Mouse (Mus musculus): Measurements from ENCODE around the gene Zfp991. TPM values are rescaled to one million over a fixed set of nuclear protein-coding genes. Genes with fewer than 3 reads are reported as not detected.
"Not testable (repeated sequence)": the region's sequence is repeated elsewhere in the genome, so short reads cannot be mapped to it uniquely, and the experiment has no call there.

The Zfp991 gene
- polyA plus RNA-seq, 1 experiment from 2014 or later, result 6.8 TPM

DNA sequence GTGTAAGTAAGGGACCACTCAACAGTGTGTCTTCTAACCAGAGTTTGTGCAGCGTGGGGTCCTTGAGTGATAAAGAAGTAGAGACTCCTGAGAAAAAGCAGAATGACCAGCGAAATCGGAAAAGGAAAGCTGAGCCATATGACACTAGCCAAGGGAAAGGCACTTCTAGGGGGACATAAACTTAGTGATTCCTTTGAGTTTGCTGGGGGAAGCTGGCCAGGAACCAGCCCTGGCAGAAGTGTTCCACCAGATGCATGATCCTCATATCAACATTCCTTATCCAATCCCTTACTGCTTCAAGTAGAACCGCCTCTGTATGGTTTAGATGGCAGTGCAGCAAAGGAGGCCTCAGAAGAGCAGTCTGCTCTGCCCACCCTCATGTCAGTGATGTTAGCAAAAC is 6.5 kb upstream of the Zfp991 start:
- H3K4me1 ChIP-seq (ENCODE audit: control insufficient read depth, insufficient read depth, low read length); H3K36me3 ChIP-seq (ENCODE audit: control insufficient read depth, insufficient read depth, low read length); H3K27ac ChIP-seq (replicated peaks; ENCODE audit: low read depth, low read length); DNase-seq (ENCODE audit: low spot score); ATAC-seq (ENCODE audit: low read depth); H3K27me3 ChIP-seq (replicated peaks; ENCODE audit: control insufficient read depth, insufficient read depth, low read length): not testable (repeated sequence)
- peaks cover 38% of the 10 kb centered on the region for H3K9me3 ChIP-seq (ENCODE audit: control insufficient read depth, low read length)
- H3K4me3 ChIP-seq (ENCODE audit: low read depth, low read length), result peak overlapping the region; percentile 52
- 20% methylated on average over 4 of the region's 4 CpGs for WGBS
- H3K4me2 ChIP-seq (ENCODE audit: low read depth, low read length), result peak overlapping the region; percentile 78
- H3K9ac ChIP-seq (ENCODE audit: low read depth, low read length), result peak overlapping the region; percentile 77

GRCm38 (mm10) chr4:147125870-147126269 is 6.0 kb upstream of the Zfp991 start:
- H3K27me3 ChIP-seq (replicated peaks; ENCODE audit: control insufficient read depth, insufficient read depth, low read length); H3K36me3 ChIP-seq (ENCODE audit: control insufficient read depth, insufficient read depth, low read length); H3K4me1 ChIP-seq (ENCODE audit: control insufficient read depth, insufficient read depth, low read length); ATAC-seq (ENCODE audit: low read depth); H3K4me3 ChIP-seq (ENCODE audit: low read depth, low read length); H3K27ac ChIP-seq (replicated peaks; ENCODE audit: low read depth, low read length); H3K4me2 ChIP-seq (ENCODE audit: low read depth, low read length); DNase-seq (ENCODE audit: low spot score); H3K9ac ChIP-seq (ENCODE audit: low read depth, low read length): not testable (repeated sequence)
- peaks cover 38% of the 10 kb centered on the region for H3K9me3 ChIP-seq (ENCODE audit: control insufficient read depth, low read length)
- 85% methylated on average over 4 of the region's 4 CpGs for WGBS

GRCm38 (mm10) chr4:147126435-147126834 is 5.4 kb upstream of the Zfp991 start:
- H3K4me1 ChIP-seq (ENCODE audit: control insufficient read depth, insufficient read depth, low read length); H3K27ac ChIP-seq (replicated peaks; ENCODE audit: low read depth, low read length); H3K4me2 ChIP-seq (ENCODE audit: low read depth, low read length); ATAC-seq (ENCODE audit: low read depth); H3K36me3 ChIP-seq (ENCODE audit: control insufficient read depth, insufficient read depth, low read length); H3K4me3 ChIP-seq (ENCODE audit: low read depth, low read length); H3K9ac ChIP-seq (ENCODE audit: low read depth, low read length); H3K27me3 ChIP-seq (replicated peaks; ENCODE audit: control insufficient read depth, insufficient read depth, low read length); DNase-seq (ENCODE audit: low spot score): not testable (repeated sequence)
- H3K9me3 ChIP-seq (ENCODE audit: control insufficient read depth, low read length), result peaks cover 38% of the 10 kb centered on the region
- 73% methylated on average over 2 of the region's 2 CpGs for WGBS

GRCm38 (mm10) chr4:147127137-147127536 is 4.7 kb upstream of the Zfp991 start:
- peaks cover 34% of the 10 kb centered on the region for H3K9me3 ChIP-seq (ENCODE audit: control insufficient read depth, low read length)
- 82% methylated on average over 2 of the region's 2 CpGs for WGBS
- not testable (repeated sequence) for H3K27me3 ChIP-seq (replicated peaks; ENCODE audit: control insufficient read depth, insufficient read depth, low read length); ATAC-seq (ENCODE audit: low read depth); DNase-seq (ENCODE audit: low spot score); H3K9ac ChIP-seq (ENCODE audit: low read depth, low read length); H3K4me2 ChIP-seq (ENCODE audit: low read depth, low read length); H3K36me3 ChIP-seq (ENCODE audit: control insufficient read depth, insufficient read depth, low read length); H3K27ac ChIP-seq (replicated peaks; ENCODE audit: low read depth, low read length); H3K4me3 ChIP-seq (ENCODE audit: low read depth, low read length); H3K4me1 ChIP-seq (ENCODE audit: control insufficient read depth, insufficient read depth, low read length)

DNA sequence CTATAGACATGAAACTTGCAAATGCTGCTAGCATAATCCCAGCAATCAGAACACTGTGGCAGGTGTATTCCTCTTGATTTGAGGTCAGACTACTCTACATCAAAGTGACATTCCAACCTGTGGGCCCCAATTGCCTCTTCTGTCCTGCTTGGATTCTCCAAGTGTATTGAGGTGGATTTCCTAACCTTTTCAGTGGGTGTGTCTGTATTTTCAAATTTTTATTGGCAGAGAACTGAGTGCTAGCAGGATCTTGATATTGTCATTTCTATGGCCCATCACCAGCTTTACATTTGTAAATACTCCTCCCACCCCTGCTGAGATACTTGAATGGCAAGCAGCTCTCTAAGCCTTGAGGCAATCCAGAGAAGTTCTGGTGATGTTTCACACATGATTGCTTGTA is 3.7 kb upstream of the Zfp991 start:
- not testable (repeated sequence) for H3K9ac ChIP-seq (ENCODE audit: low read depth, low read length); ATAC-seq (ENCODE audit: low read depth); H3K36me3 ChIP-seq (ENCODE audit: control insufficient read depth, insufficient read depth, low read length); H3K27me3 ChIP-seq (replicated peaks; ENCODE audit: control insufficient read depth, insufficient read depth, low read length); H3K27ac ChIP-seq (replicated peaks; ENCODE audit: low read depth, low read length); H3K4me1 ChIP-seq (ENCODE audit: control insufficient read depth, insufficient read depth, low read length); H3K4me2 ChIP-seq (ENCODE audit: low read depth, low read length); DNase-seq (ENCODE audit: low spot score); H3K4me3 ChIP-seq (ENCODE audit: low read depth, low read length)
- peaks cover 24% of the 10 kb centered on the region for H3K9me3 ChIP-seq (ENCODE audit: control insufficient read depth, low read length)

- H3K9ac ChIP-seq (ENCODE audit: low read depth, low read length); H3K4me3 ChIP-seq (ENCODE audit: low read depth, low read length); H3K9me3 ChIP-seq (ENCODE audit: control insufficient read depth, low read length); H3K4me2 ChIP-seq (ENCODE audit: low read depth, low read length); H3K36me3 ChIP-seq (ENCODE audit: control insufficient read depth, insufficient read depth, low read length); H3K4me1 ChIP-seq (ENCODE audit: control insufficient read depth, insufficient read depth, low read length); ATAC-seq (ENCODE audit: low read depth); DNase-seq (ENCODE audit: low spot score); H3K27me3 ChIP-seq (replicated peaks; ENCODE audit: control insufficient read depth, insufficient read depth, low read length); H3K27ac ChIP-seq (replicated peaks; ENCODE audit: low read depth, low read length): not testable (repeated sequence)
- 58% methylated on average over 2 of the region's 2 CpGs for WGBS
Observed at GRCm38 (mm10) chr4:147133596-147133995, 1.8 kb downstream of the Zfp991 start.

DNA sequence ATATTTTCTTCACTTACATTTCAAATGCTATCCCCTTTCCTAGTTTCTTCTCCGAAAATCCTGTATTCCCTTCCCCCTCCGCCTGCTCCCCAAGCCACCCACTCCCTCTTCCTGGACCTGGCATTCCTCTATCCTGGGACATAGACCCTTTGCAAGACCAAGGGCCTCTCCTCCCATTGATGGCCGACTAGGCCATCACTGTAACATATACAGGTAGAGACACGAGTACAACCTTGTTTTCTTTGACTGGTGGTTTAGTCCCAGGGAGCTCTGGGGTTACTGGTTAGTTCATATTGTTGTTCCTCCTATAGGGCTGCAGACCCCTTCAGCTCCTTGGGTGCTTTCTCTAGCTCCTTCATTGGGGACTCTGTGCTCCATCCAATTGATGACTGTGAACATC is 9.9 kb downstream of the Zfp991 start:
- not testable (repeated sequence) for H3K4me2 ChIP-seq (ENCODE audit: low read depth, low read length); H3K4me1 ChIP-seq (ENCODE audit: control insufficient read depth, insufficient read depth, low read length); H3K27me3 ChIP-seq (replicated peaks; ENCODE audit: control insufficient read depth, insufficient read depth, low read length); H3K4me3 ChIP-seq (ENCODE audit: low read depth, low read length); DNase-seq (ENCODE audit: low spot score); H3K36me3 ChIP-seq (ENCODE audit: control insufficient read depth, insufficient read depth, low read length); H3K9ac ChIP-seq (ENCODE audit: low read depth, low read length); ATAC-seq (ENCODE audit: low read depth); H3K9me3 ChIP-seq (ENCODE audit: control insufficient read depth, low read length); H3K27ac ChIP-seq (replicated peaks; ENCODE audit: low read depth, low read length)
- WGBS, result 66% methylated on average over 4 of the region's 4 CpGs

GRCm38 (mm10) chr4:147165282-147165681 is 33.4 kb downstream of the Zfp991 start:
- H3K27me3 ChIP-seq (replicated peaks; ENCODE audit: control insufficient read depth, insufficient read depth, low read length), result not testable (repeated sequence)

DNA sequence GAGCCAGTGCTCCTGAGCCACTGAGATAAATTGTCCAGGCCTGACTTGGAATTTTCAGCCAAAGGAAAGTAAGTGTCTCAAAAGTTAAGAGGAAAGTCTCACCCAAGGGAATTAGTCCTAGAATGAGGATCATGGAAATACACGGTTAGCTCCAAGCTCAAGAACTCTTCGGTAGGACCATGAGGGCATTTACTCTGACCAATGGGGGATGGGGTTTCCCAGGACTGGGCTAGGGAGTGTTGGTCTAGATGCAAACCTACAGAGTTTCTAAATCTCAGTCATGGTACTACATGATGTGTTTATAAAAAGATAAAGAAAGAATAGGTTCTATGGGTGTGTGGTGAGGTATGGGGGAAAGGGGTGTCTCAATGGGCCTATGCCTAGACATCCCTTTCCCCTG is 38.7 kb downstream of the Zfp991 start:
- not testable (repeated sequence) for H3K27ac ChIP-seq (replicated peaks; ENCODE audit: low read depth, low read length); H3K4me1 ChIP-seq (ENCODE audit: control insufficient read depth, insufficient read depth, low read length); H3K36me3 ChIP-seq (ENCODE audit: control insufficient read depth, insufficient read depth, low read length); H3K27me3 ChIP-seq (replicated peaks; ENCODE audit: control insufficient read depth, insufficient read depth, low read length); H3K4me2 ChIP-seq (ENCODE audit: low read depth, low read length); ATAC-seq (ENCODE audit: low read depth); H3K4me3 ChIP-seq (ENCODE audit: low read depth, low read length); H3K9me3 ChIP-seq (ENCODE audit: control insufficient read depth, low read length); DNase-seq (ENCODE audit: low spot score); H3K9ac ChIP-seq (ENCODE audit: low read depth, low read length)
- 98% methylated on average over 2 of the region's 2 CpGs for WGBS

More at GRCm38 (mm10) chr4:147165282-147165681, 33.4 kb downstream of the Zfp991 start:
- 97% methylated on average over 2 of the region's 2 CpGs for WGBS
- H3K4me3 ChIP-seq (ENCODE audit: low read depth, low read length); H3K4me1 ChIP-seq (ENCODE audit: control insufficient read depth, insufficient read depth, low read length); H3K4me2 ChIP-seq (ENCODE audit: low read depth, low read length); H3K27ac ChIP-seq (replicated peaks; ENCODE audit: low read depth, low read length); ATAC-seq (ENCODE audit: low read depth); H3K36me3 ChIP-seq (ENCODE audit: control insufficient read depth, insufficient read depth, low read length); H3K9ac ChIP-seq (ENCODE audit: low read depth, low read length); H3K9me3 ChIP-seq (ENCODE audit: control insufficient read depth, low read length); DNase-seq (ENCODE audit: low spot score): not testable (repeated sequence)

All from embryonic facial prominence, embryonic 14.5 days (tissue).